Mouse (Mus musculus): ENCODE results near the gene Rps15.

DNA sequence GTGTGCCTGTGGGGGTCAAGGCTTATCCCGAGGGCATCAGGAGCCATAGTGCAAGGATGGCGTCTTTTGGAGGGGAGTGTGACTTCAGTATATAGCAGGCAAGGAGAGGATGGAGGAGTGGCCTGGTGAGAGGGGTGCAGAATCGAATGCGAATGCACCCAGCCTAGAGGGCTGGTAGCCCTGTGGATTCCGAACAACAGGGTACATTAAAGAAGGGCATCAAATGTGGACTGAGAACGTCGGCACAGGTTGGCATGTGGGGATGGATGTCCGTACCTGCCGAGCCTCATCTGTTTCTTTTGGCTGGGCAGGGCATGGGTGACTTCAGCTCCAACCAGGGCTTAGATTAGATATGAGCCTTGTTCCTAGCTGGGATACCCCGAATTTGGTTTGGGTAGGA, 7.6 kb downstream of the Rps15 start:
- TF ChIP-seq CTCF (IDR thresholded peaks at IDR 0.05; ENCODE audit: borderline replicate concordance, extremely low read depth, insufficient read depth, insufficient read length) (no peak), POLR2A (IDR thresholded peaks at IDR 0.05; ENCODE audit: borderline replicate concordance, extremely low read depth, insufficient read depth, insufficient read length, poor library complexity, severe bottlenecking) (no peak)
